Mouse (Mus musculus) left cerebral cortex, postnatal 36 days (tissue): ENCODE measurements around the gene Cpox. TPM values are rescaled to one million over a fixed set of nuclear protein-coding genes. Genes with fewer than 3 reads are reported as not detected.

Experiments used
- DNase-seq, 2 experiments: peaks; one replicate each; pipeline ENCODE4 v3.0.0; 2021 to 2022; ENCODE audit warnings: low spot score in 2 of 2, mixed read lengths in 1 of 2
- intact Hi-C: fragments of 180-260 bp; cut with DNase I; formaldehyde crosslinking; loops from one replicate; pipeline ENCODE4 v1.15.1; 2025
- total RNA-seq, 2 experiments: library from RNA; stranded (reverse); gene quantifications; 2 replicates each; pipeline ENCODE4 v1.2.3; 2021

The Cpox gene
- total RNA-seq, 2 experiments from 2014 or later: 39.4 to 45.1 TPM

DNA sequence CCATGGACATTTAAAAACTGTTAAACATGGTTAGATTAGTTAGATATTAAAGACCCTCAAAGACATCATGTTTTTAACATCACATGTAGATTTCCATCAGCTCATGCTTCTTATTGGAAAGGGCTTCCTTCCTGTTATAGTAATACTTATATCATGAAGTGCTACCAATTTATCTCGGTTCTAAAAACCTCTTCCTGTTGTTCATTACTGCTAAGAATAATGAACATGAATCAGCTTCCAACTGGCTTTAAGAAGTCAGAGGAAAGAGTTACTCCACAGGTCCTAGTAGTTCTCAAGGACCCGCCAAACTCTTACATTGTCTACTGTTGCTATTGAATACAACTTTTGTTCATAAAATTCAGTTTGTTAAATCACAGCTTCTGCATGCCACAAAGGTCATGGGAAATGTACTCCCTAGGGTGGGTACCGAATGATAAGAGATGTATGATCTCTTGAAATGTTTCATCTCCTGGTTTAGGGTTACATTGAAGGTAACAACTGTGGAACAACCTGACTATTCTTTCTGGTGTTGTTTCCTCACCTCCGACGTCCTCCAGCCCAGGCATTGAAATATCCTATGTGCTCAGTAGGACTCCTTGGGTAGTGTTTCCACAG lies 19.6 kb downstream of the Cpox start:
- intact Hi-C loops: no loop called here
- DNase-seq: no peak

DNA sequence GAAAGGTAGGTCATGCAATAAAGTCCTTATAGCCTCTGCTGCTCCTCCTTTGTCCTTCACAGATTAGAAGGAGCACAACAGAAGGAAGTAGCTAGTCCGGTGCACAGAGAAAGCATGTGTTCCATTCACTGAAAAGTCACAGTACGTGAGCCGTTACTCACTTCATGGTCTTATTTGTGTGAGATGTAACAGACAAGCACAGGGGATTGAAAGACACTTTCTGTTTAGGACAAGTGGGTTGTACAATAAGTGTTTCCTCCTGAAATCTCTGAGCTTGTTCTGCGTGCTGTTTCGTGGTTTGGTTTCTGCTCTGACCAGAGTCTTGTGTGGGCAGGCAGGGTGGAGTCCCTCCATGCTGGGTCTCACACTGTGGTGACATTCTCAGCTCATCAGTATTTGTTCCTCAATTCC lies 20.2 kb downstream of the Cpox start:
- intact Hi-C loops: no loop called here
- DNase-seq: no peak

DNA sequence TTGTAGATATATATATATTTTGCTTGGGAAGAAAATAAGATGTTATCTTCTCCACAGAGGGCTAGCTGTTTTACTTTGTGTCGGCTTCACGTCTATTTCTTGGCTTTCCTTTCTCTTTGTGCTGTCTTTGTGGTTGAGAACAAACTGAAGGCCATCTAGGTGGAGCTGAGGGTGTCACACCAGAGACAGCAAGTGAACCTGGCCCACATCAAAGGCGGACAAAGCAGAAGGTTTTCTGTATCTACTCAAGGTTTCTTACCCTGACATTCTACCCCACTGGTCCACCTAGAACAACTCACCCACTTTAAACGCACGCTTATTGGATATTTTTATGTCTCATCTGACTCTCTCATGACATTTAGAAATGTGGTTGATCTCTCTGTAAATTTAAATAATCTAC lies 24.0 kb downstream of the Cpox start:
- intact Hi-C loops: no loop called here
- DNase-seq: no peak

DNA sequence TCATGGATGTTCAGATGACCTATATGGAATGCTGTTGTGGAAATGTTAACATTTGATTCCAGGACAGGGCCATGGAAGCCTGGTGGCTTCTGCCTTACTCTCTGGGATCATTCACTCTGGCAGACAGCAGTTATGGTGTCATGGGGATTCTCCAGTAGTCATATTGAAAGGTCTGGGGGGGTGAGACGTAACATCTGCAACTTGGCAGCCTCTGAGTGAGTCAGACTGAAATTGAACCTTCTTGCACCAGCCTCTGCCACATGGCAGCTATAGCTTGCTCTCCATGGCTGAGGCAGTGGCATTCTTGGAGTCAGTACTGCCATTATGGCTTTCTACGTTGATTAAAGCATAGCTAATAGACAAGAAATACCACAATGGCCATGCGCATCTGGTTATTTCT lies 26.7 kb downstream of the Cpox start:
- intact Hi-C loops: no loop called here
- no peak for DNase-seq

DNA sequence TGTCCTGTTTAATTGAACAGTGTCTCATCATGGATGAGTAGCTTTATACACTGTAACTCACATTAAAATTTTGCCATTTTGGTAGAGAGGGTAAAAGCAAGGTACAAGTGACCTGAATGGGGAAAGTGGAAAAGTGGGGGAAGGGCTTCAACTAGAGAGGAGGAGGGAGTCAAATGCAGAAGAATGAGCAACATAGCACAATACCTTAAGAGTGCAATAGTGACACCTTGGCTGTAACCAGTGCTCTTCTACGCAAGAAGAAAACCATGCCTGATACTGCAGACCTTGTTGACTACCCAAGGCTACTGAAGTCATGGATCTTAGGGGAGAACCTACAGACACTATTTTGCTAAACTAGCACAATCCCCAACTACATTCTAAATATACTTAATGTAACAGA lies 27.2 kb downstream of the Cpox start:
- DNase-seq: no peak
- intact Hi-C loops: no loop called here

DNA sequence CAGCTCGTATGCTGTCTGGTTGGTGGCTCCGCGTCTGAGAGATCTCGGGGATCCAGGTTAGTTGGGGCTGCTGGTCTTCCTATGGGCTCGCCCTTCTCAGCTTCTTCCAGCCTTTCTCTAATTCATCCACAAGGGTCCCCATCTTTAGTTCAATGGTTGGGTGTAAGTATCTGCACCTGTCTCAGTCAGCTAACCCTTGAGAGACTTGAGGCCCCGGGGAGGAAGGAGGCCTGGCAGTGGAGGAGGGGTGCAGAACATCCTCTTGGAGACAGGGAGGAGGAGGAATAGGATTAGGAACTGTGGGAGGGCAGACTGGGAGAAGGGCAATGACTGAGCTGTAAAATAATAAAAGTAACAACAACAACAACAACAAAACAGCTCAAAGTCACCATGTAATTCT lies 30.1 kb downstream of the Cpox start:
- no peak for DNase-seq
- intact Hi-C loops: no loop called here

DNA sequence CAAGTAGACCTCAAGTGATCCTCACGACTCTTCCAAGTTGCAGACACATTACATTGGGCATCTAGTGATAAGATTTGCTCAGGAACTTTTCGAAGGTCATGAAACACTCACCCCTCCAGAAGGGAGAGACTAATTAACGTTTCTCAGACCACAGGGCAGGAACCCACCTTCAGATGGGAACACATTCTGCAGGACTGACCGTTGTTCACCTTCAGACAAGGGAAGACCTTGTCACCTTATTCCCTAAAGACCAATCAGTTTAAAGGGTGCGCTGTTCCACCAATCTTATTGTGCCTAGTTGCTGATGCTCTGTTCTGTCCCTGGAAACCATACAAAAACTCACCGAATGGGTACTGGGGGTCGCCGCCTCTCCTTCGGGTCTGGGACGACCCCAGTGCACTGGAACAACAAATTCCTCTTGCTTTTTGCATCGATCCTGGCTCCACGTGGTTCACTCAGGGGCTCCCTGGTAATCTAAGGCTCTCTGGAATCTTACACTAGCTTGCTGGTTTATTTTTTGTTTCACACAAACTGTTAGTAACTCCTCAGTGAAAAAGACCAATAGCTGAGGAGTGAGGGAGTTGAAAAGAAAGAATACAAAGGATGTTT lies 30.8 kb downstream of the Cpox start:
- intact Hi-C loops: no loop called here

DNA sequence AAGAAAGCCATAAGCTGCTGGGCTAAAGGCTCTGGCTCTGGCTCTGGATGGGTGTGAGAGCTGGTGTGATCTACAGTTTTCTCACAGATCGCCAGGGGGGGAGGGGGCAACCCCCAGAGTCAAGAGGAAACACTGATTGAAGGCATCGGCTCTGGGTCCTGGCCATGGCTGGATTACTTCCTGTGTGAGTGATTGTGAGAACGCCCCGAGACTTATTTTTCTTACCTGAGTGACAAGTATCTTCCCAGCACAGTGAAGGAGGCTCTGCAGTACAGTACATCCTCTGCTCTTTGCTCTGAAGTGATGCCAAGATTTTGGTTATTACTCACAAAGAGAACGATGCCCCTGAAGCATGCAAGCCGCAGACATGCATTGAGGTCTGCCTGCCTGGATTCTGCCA lies 31.7 kb downstream of the Cpox start:
- no peak for DNase-seq
- intact Hi-C loops: no loop called here

More for the DNA sequence above, 30.8 kb downstream of the Cpox start:
- no peak for DNase-seq

DNA sequence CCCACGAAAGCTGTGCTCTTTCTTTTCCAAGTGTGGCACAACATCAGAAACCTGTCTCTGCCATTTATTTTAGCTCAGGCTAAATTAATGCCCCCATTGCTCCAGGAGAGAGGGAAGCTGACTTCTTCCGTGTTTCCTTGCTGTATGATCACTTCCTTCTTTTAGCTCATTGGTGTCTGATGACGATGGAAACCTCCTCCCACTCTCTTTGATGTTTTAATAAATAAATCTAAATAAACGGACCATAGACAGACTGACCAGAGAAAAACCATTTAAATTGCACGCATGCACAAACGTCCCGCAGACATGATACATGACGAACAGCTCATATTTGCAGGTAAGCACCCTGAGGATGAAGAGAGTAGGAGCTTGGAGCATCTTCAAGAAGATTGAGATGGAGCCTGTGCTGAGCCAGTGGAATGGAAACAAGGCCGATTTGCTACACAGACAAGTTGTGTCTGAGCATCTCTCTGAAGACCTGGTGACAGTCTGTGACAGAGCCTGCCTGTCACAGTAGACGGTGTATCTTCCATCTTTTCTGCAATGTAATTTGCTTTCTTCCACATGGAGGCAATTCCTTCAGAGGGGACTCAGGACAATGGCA lies 32.3 kb downstream of the Cpox start:
- no peak for DNase-seq
- intact Hi-C loops: no loop called here

DNA sequence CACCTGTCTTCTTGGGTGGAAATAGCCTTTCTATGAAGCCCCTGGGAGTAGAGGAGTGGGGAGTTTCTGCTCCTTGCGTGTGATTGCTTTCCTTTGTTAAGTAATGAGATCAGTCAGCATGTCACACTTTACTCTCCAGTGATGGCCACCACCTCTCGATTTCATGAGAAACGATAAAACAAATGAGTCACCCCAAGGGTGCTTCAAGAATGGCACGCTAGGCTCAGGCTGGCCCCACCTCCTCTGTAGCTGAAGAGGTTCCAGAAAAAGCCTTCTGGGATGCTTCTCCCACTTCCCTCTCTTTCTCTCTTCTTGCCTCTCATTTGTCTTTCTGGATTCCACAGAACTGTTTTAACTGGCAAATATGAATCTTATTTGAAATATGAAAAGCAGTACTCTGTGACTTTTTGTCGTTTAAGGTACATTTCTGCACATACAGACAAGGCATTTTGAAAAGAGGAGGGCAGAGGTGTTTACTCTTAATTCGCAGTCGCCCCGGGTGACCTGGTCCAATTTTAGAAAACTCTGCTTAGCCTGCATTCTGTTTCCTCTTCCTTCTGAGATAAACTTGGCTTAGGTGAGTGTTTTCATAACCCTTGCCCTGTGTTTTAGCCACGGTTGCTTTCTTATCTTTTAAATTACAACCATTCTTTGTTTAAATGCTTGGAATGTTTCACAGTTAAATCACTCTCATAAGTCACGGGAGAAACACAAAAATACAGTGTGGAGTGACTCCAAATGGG lies 33.5 kb downstream of the Cpox start:
- intact Hi-C loops: no loop called here
- DNase-seq: no peak

DNA sequence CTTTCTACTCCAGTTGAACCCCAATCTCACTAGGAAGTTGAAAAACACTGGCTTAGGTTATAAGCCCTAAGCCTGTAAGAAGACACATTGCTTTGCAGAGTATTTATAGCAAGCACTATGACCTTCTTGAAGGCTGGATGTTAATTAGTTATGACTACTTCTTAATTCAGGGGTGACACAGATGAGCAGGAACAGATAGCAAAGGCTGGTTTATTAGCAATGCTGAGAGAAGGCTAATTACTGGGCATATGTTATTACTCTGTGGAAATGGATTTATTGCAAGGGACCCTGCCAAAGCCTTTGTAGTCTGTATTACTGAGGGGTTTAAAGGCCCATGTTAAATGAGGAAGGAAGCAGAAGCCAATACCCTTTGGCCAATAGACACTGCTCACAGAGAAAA lies 34.9 kb downstream of the Cpox start:
- intact Hi-C loops: no loop called here
- no peak for DNase-seq

DNA sequence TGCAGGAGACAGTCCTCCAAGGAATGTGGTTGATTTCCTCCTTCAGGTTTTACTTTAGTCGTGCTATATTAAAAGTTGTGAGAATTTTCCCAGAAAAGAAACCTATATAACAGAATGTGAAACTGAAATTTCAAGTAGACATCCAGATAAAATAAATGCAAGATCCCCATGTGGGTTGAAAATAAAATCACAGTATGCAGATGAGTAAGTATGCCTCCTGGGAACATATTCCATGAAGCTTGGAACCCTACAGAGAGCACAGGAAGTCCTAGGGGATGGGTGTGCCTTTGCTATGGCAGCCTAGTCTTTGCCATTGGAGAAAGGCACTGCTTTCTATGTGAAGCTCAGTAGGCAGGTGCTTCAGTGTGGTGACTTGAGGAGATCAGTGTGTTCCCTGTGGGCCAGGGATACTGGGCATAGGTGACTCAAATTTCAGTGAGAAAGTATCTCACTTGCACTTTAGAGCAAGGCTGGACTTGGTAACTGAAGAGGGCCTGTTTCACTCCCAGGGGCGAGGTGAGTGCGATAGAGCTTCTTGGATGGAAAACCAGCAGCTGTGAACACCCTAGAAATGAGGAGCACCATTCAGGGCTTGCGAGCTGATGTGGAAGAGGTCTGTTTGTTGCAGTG lies 37.3 kb downstream of the Cpox start:
- DNase-seq: peak in 1 of 2 experiments; percentile 33
- intact Hi-C loops: no loop called here

DNA sequence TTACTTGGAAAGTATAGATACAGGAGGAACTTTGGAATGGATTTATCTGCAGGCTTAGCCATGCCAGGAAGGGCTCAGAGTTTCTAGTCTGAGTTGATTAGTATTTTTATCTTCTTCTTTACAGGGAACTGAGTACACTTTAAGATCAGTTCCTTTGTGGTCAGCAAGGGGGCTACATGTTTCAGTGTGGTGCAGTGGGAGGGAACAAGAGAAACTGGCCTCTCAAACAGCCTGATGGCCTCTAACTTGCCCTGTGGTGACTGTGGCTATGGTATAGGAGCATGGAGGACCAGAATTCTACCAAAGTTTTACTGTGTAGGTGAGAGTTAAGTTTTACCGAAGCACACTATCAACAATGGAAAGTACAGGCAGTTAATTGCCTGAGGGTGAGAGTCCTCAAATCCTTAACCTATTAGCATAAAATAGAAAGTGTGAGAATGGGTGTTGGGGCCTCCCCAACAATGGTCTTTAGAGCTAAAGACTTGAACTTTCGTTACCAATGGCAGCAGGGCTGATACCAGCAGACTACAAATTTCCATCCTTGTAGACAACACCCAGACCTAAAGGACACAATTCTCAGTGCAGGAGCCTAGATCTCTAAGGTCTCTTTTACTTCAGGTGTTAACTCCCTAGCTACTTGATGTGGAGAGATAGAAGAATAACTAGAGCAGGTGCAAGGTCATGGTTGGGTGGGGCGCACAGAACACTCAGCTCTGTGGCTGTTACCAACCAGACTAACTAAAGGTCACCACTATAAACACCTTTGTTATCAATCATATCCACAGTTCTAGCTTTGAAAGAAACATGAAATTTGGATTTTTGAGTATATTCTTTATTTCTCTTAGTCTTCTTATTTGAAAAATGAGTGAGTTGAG lies 38.7 kb downstream of the Cpox start:
- DNase-seq: no peak
- intact Hi-C loops: no loop called here

DNA sequence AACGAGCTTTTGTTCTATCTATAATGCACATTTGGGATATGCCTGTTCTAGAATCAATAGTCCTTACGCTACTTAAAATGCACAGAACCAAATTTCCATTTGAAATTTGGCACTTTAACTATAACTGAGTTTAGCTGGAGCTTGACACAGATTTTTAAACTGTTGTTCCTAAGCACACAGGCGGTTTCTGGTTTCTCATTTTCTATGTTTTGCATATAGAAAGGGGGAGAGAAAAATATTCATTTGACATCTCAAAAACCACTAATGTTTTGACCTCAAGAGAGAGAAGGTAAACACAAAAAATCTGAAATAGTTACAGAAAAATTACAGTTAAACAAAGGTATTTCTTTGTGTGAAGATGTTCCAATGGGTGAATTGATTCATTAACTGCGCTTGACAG lies 39.4 kb downstream of the Cpox start:
- intact Hi-C loops: no loop called here

DNA sequence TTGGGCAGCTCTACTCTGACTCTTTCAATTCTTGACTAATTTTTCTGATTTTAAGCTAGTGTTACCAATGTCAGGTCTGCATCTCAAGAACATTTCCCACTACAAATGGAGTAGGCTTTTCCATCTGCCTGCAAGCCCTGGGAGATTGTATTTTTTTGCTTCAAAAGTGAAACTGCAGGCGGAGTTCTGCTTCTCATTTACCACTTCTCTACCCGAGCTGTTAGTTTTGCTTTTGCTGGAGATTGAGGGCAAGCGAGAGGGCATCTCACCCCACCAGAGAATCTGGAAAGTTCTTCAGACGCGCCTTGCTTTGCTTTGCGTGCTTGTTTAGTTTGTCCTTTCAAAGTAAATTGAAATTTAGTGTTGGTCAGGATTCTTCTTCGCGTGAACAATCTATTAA lies 42.1 kb downstream of the Cpox start:
- intact Hi-C loops: no loop called here

More for the DNA sequence above, 39.4 kb downstream of the Cpox start:
- DNase-seq: no peak

DNA sequence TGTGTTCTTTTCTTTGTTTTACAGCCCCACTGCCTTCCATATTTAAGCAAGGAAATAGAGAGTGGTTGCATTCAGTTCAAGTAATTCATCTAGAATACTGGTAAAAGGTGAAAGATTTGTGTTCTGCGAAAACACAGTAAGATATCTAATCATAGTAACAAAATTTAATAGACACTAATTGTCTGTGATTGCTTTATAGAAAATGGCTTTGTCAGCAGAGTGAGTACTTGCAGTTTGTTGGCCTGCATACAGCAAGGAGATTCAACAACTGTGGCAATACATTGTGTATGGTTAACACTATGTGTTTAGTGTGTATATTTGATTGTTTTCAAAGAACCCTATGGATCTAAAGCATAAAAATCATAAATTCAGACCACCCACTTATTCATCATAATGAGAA lies 43.0 kb downstream of the Cpox start:
- no peak for DNase-seq
- intact Hi-C loops: no loop called here

More for the DNA sequence above, 42.1 kb downstream of the Cpox start:
- DNase-seq: no peak

DNA sequence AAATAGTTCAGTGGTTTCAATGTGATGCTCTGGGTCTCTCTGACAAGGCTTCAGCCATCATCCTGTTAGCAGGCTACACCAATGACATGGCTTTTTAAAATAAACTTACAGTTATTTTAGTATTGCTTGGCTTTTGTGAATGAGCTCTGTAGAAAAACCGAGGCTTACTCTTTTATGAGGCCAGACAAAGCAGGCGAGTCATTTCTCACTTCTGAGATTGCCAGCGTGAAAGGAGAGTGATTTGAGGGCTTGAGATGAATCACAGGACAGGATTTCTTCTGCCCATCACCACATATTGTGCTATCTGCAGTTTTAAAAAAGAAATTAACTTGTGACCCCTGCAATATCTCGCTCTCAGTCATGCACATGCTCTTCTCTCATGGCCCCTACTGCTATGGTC lies 44.9 kb downstream of the Cpox start:
- intact Hi-C loops: no loop called here

DNA sequence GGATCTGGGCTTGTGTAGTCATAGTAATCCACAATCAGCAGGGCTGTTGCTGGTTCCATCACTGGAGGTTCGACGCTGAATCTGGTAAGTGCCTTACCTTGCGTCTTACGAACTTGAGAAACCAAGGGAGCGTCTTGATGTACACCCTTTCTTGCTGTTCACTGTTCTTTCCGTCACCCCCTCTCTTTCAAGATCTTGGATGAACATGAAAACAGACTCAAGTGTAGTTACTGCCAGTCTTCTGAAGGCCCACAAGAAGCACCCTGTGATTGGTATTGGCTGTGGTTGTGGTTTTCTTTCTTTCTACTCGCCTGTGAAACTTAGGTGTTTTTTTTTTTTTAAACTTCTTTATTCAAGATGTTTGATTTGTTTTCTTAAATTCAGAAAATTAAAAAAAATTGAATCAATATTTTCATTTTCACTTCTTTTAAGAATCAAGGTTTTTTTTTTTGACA lies 48.6 kb downstream of the Cpox start, which contains the start of gene Gpr15:
TSS of gene Gpr15 (minus strand) at position 405 of the 455 bp plus-strand sequence.
- DNase-seq: no peak
- intact Hi-C loops: no loop called here

More for the DNA sequence above, 44.9 kb downstream of the Cpox start:
- no peak for DNase-seq

DNA sequence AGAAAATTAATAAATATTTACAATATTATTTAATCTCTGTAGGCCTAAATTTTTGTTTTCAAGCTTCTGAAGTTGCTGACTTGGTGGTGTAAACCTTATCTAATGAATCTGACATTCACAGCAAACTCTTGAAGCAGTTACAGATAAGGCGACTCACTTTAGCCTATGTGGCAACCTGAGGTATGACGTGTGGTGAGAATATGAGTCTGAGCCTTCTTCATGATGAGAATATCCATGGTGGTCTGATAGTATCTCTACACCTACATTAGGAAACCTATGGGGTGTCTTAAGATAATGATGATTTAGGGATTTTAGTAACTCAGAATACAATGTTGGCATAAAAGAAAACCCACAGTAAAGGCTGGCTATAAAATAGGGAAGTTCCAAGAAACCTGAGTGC lies 52.2 kb downstream of the Cpox start:
- DNase-seq: no peak
- intact Hi-C loops: no loop called here
